Mouse (Mus musculus) liver, embryonic 14.5 days (tissue): ENCODE measurements at regions not wholly inside any gene's neighbourhood (a gene's known extent, or its start where the extent isn't known, plus 50 kb on each side); places are given as distances from the start of the nearest gene placed in this dataset.

Experiments
- ATAC-seq: fragments of 200-750 bp; cut with Nextera tagmentation; 2 replicates; pipeline ENCODE4 v1.8.0; 2017; ENCODE audit warnings: moderate number of reproducible peaks, mild to moderate bottlenecking, moderate library complexity; ENCODE audit not compliant: insufficient read depth
- DNase-seq, 3 experiments: peaks; one replicate each; pipeline ENCODE4 v3.0.0-alpha.2; 2012 to 2013; ENCODE audit warnings: low read depth in 3 of 3, low spot score in 3 of 3
- H3K27ac ChIP-seq: fragments of 300-500 bp; sonication (generic); 2 replicates; pipeline ENCODE4 v1.5.1; 2014; ENCODE audit warnings: moderate library complexity, mild to moderate bottlenecking, control low read depth, inconsistent platforms
- H3K27me3 ChIP-seq: fragments of 300-500 bp; sonication (generic); 2 replicates; pipeline ENCODE4 v1.6.1; 2014; ENCODE audit warnings: mild to moderate bottlenecking, low read length, moderate library complexity; ENCODE audit not compliant: control insufficient read depth, insufficient read depth
- H3K36me3 ChIP-seq: fragments of 300-500 bp; sonication (generic); replicated peaks from 2 replicates; pipeline ENCODE4 v1.6.1; 2014; ENCODE audit warnings: low read depth; ENCODE audit not compliant: control insufficient read depth, insufficient read depth
- H3K4me1 ChIP-seq, 2 experiments: fragments of 200-500 bp in 1 of 2; fragments of 300-500 bp in 1 of 2; sonication (generic) in 1 of 2; replicated peaks; 2 replicates each; pipeline ENCODE4 v1.6.1; 2012 to 2014; ENCODE audit warnings: antibody characterized with exemption in 1 of 2, inconsistent platforms in 1 of 2, low read length in 1 of 2; ENCODE audit not compliant: control insufficient read depth in 2 of 2, insufficient read depth in 2 of 2
- H3K4me2 ChIP-seq: fragments of 300-500 bp; sonication (generic); 2 replicates; pipeline ENCODE4 v1.6.1; 2014; ENCODE audit warnings: low read depth, mild to moderate bottlenecking, control low read depth, moderate library complexity
- H3K4me3 ChIP-seq, 2 experiments: fragments of 200-500 bp in 1 of 2; fragments of 300-500 bp in 1 of 2; sonication (generic) in 1 of 2; 2 replicates each; pipeline ENCODE4 v1.5.1; 2012 to 2014; ENCODE audit warnings: low read depth in 2 of 2, low read length in 2 of 2, mild to moderate bottlenecking in 2 of 2, control low read depth in 1 of 2, inconsistent platforms in 1 of 2, moderate library complexity in 1 of 2; ENCODE audit not compliant: insufficient read depth in 1 of 2
- H3K9ac ChIP-seq: fragments of 300-500 bp; sonication (generic); replicated peaks from 2 replicates; pipeline ENCODE4 v1.6.1; 2014; ENCODE audit warnings: mild to moderate bottlenecking, control low read depth, moderate library complexity
- H3K9me3 ChIP-seq: fragments of 300-500 bp; sonication (generic); 2 replicates; pipeline ENCODE4 v1.6.1; 2016; ENCODE audit warnings: low read length, mixed read lengths; ENCODE audit not compliant: control insufficient read depth
- CTCF ChIP-seq: IDR thresholded peaks from 2 replicates; pipeline ENCODE4 v1.5.1; 2016; ENCODE audit warnings: antibody characterized with exemption, low read depth, control low read depth
- EP300 ChIP-seq: IDR thresholded peaks from 2 replicates; pipeline ENCODE4 v1.6.1; 2016; ENCODE audit warnings: antibody characterized with exemption, low read depth
- WGBS: fragments of 180-500 bp; shearing (Covaris S2); extraction: QIAGEN DNeasy Blood & Tissue Kit; methylation state at CpG from one replicate; pipeline ENCODE4 v1.1.7; 2014; ENCODE audit not compliant: insufficient replicate concordance; 5-methylcytosine and 5-hydroxymethylcytosine counted together

- Histone ChIP-seq H3K9me3 (no peaks in the 10 kb centered on the region), H3K9ac (no peak overlapping the region), H3K27ac (no peak overlapping the region), H3K4me3 (no peak overlapping the region), H3K27me3 (no peaks in the 10 kb centered on the region), H3K36me3 (no peaks in the 10 kb centered on the region), H3K4me1 (no peaks in the 10 kb centered on the region), H3K4me2 (no peak overlapping the region)
- no peak for ATAC-seq
- WGBS: 66% methylated on average over 8 of the region's 8 CpGs
- no peak for DNase-seq
- TF ChIP-seq CTCF (no peak), EP300 (no peak)
Observed at GRCm38 (mm10) chr1:169051863-169052257, 479.4 kb downstream of the Nuf2 start.

- H3K9me3 ChIP-seq: no peaks in the 10 kb centered on the region
- DNase-seq (no peak), ATAC-seq (no peak)
- H3K4me3 ChIP-seq: no peak overlapping the region
- no peak overlapping the region for H3K4me2 ChIP-seq
- H3K27me3 ChIP-seq: no peaks in the 10 kb centered on the region
- 42% methylated on average over 11 of the region's 11 CpGs for WGBS
- H3K36me3 ChIP-seq: no peaks in the 10 kb centered on the region
- H3K9ac ChIP-seq: no peak overlapping the region
- no peaks in the 10 kb centered on the region for H3K4me1 ChIP-seq
- no peak overlapping the region for H3K27ac ChIP-seq
- TF ChIP-seq EP300: no peak
- TF ChIP-seq CTCF: no peak
Observed at GRCm38 (mm10) chr1:169051085-169051862, 480.0 kb downstream of the Nuf2 start.

- H3K27ac ChIP-seq: no peak overlapping the region
- H3K9ac ChIP-seq: no peak overlapping the region
- no peaks in the 10 kb centered on the region for H3K9me3 ChIP-seq
- 67% methylated on average over 2 of the region's 2 CpGs for WGBS
- H3K4me3 ChIP-seq: no peak overlapping the region
- ATAC-seq: no peak
- H3K4me2 ChIP-seq: no peak overlapping the region
- no peak for TF ChIP-seq EP300
- no peak for TF ChIP-seq CTCF
- H3K27me3 ChIP-seq: no peaks in the 10 kb centered on the region
- H3K4me1 ChIP-seq: no peaks in the 10 kb centered on the region
- no peaks in the 10 kb centered on the region for H3K36me3 ChIP-seq
- DNase-seq: no peak
Observed at GRCm38 (mm10) chr1:169049846-169050245, 481.4 kb downstream of the Nuf2 start.

- Histone ChIP-seq H3K27ac (no peak overlapping the region), H3K27me3 (no peaks in the 10 kb centered on the region), H3K36me3 (no peaks in the 10 kb centered on the region), H3K4me1 (no peaks in the 10 kb centered on the region), H3K9me3 (no peaks in the 10 kb centered on the region), H3K4me2 (no peak overlapping the region), H3K4me3 (no peak overlapping the region), H3K9ac (no peak overlapping the region)
- DNase-seq: no peak
- no peak for TF ChIP-seq EP300
- no peak for TF ChIP-seq CTCF
- no peak for ATAC-seq
- 49% methylated on average over 4 of the region's 4 CpGs for WGBS
Observed at GRCm38 (mm10) chr1:169046791-169047525, 484.3 kb downstream of the Nuf2 start.

- Histone ChIP-seq H3K27me3 (no peaks in the 10 kb centered on the region), H3K9me3 (no peaks in the 10 kb centered on the region), H3K4me1 (no peaks in the 10 kb centered on the region), H3K36me3 (no peaks in the 10 kb centered on the region), H3K9ac (no peak overlapping the region), H3K4me3 (no peak overlapping the region), H3K4me2 (no peak overlapping the region), H3K27ac (no peak overlapping the region)
- ATAC-seq (no peak), DNase-seq (no peak)
- no peak for TF ChIP-seq EP300
- no peak for TF ChIP-seq CTCF
- 73% methylated on average over 1 of the region's 1 CpGs for WGBS
Observed at GRCm38 (mm10) chr1:169033517-169033916, 497.7 kb downstream of the Nuf2 start.
